Mouse (Mus musculus) limb, embryonic 13.5 days (tissue): Measurements from ENCODE around the gene Arl3. TPM values are rescaled to one million over a fixed set of nuclear protein-coding genes. Genes with fewer than 3 reads are reported as not detected.
A peak's percentile ranks its signal among the peaks of the same experiment; 100 is the strongest.

Source experiments
- ATAC-seq: fragments of 200-750 bp; cut with Nextera tagmentation; 2 replicates; pipeline ENCODE4 v1.8.0; 2017; ENCODE audit warnings: low read depth, moderate number of reproducible peaks, moderate TSS enrichment; ENCODE audit not compliant: low FRiP score
- H3K27ac ChIP-seq: fragments of 300-500 bp; sonication (generic); 2 replicates; pipeline ENCODE4 v1.5.1; 2015; ENCODE audit warnings: inconsistent platforms, mild to moderate bottlenecking, moderate library complexity
- H3K27me3 ChIP-seq: fragments of 300-500 bp; sonication (generic); 2 replicates; pipeline ENCODE4 v1.6.1; 2015; ENCODE audit warnings: mild to moderate bottlenecking, inconsistent platforms
- H3K36me3 ChIP-seq: fragments of 300-500 bp; sonication (generic); 2 replicates; pipeline ENCODE4 v1.6.1; 2015; ENCODE audit warnings: inconsistent platforms, mild to moderate bottlenecking, moderate library complexity
- H3K4me1 ChIP-seq: fragments of 300-500 bp; sonication (generic); 2 replicates; pipeline ENCODE4 v1.6.1; 2015; ENCODE audit warnings: inconsistent platforms
- H3K4me2 ChIP-seq: fragments of 300-500 bp; sonication (generic); replicated peaks from 2 replicates; pipeline ENCODE4 v1.6.1; 2015; ENCODE audit warnings: inconsistent platforms, mild to moderate bottlenecking, moderate library complexity
- H3K4me3 ChIP-seq: fragments of 300-500 bp; sonication (generic); 2 replicates; pipeline ENCODE4 v1.5.1; 2015; ENCODE audit warnings: moderate library complexity, mild to moderate bottlenecking, inconsistent platforms
- H3K9ac ChIP-seq: fragments of 300-500 bp; sonication (generic); 2 replicates; pipeline ENCODE4 v1.6.1; 2015; ENCODE audit warnings: mild to moderate bottlenecking, inconsistent platforms
- H3K9me3 ChIP-seq: fragments of 300-500 bp; sonication (generic); 2 replicates; pipeline ENCODE4 v1.6.1; 2016; ENCODE audit warnings: inconsistent platforms
- WGBS: fragments of 180-500 bp; shearing (Covaris S2); methylation state at CpG from one replicate; pipeline ENCODE4 v1.1.7; 2015; 5-methylcytosine and 5-hydroxymethylcytosine counted together
- polyA plus RNA-seq: library from polyadenylated mRNA; unstranded; fragments of >200 nt; fragmentation: Nextera tagmentation; extraction: Ambion mirVana; gene quantifications from 2 replicates; pipeline ENCODE4 v1.2.1, GENCODE M21; 2015

Arl3 gene
- polyA plus RNA-seq, 1 experiment from 2014 or later = 178 TPM

- ATAC-seq = no peak
- no peak overlapping the region for H3K9ac ChIP-seq
- WGBS = 92% methylated on average over 4 of the region's 4 CpGs
- H3K36me3 ChIP-seq = peaks cover 68% of the 10 kb centered on the region
- H3K4me1 ChIP-seq = peaks cover 6% of the 10 kb centered on the region; the same call in 1 of the 2 replicates
- no peak overlapping the region for H3K27ac ChIP-seq
- H3K4me2 ChIP-seq = no peak overlapping the region
- H3K9me3 ChIP-seq = no peaks in the 10 kb centered on the region
- no peak overlapping the region for H3K4me3 ChIP-seq
- H3K27me3 ChIP-seq = no peaks in the 10 kb centered on the region
Observed at GRCm38 (mm10) chr19:46550385-46550784, 22.6 kb downstream of the Arl3 start.

- no peak overlapping the region for H3K4me2 ChIP-seq
- H3K9me3 ChIP-seq = no peaks in the 10 kb centered on the region
- WGBS = 86% methylated on average over 10 of the region's 10 CpGs
- no peak overlapping the region for H3K9ac ChIP-seq
- H3K36me3 ChIP-seq = peaks cover 63% of the 10 kb centered on the region
- ATAC-seq = no peak
- H3K27ac ChIP-seq = no peak overlapping the region; the same call in 1 of the 2 replicates
- no peaks in the 10 kb centered on the region for H3K27me3 ChIP-seq
- no peak overlapping the region for H3K4me3 ChIP-seq
- H3K4me1 ChIP-seq = no peaks in the 10 kb centered on the region
Observed at GRCm38 (mm10) chr19:46548110-46548509, 24.9 kb downstream of the Arl3 start.

- 85% methylated on average over 6 of the region's 6 CpGs for WGBS
Observed at GRCm38 (mm10) chr19:46547565-46547964, 25.4 kb downstream of the Arl3 start.

GRCm38 (mm10) chr19:46542750-46543149, 30.2 kb downstream of the Arl3 start:
- no peak overlapping the region for H3K4me2 ChIP-seq
- no peak for ATAC-seq
- no peak overlapping the region for H3K27ac ChIP-seq
- no peak overlapping the region for H3K4me3 ChIP-seq
- H3K27me3 ChIP-seq = no peaks in the 10 kb centered on the region
- H3K4me1 ChIP-seq = no peaks in the 10 kb centered on the region
- no peak overlapping the region for H3K9ac ChIP-seq
- no peaks in the 10 kb centered on the region for H3K9me3 ChIP-seq
- 91% methylated on average over 8 of the region's 8 CpGs for WGBS
- peaks cover 62% of the 10 kb centered on the region for H3K36me3 ChIP-seq

More at GRCm38 (mm10) chr19:46547565-46547964, 25.4 kb downstream of the Arl3 start:
- Histone ChIP-seq H3K4me1 (no peaks in the 10 kb centered on the region), H3K4me2 (no peak overlapping the region), H3K9ac (no peak overlapping the region), H3K9me3 (no peaks in the 10 kb centered on the region), H3K27ac (no peak overlapping the region), H3K4me3 (no peak overlapping the region), H3K36me3 (peaks cover 69% of the 10 kb centered on the region), H3K27me3 (no peaks in the 10 kb centered on the region)
- no peak for ATAC-seq

- peaks cover 58% of the 10 kb centered on the region for H3K36me3 ChIP-seq
- no peak overlapping the region for H3K9ac ChIP-seq
- WGBS = 86% methylated on average over 6 of the region's 6 CpGs
Observed at GRCm38 (mm10) chr19:46538213-46538612, 34.8 kb downstream of the Arl3 start.

GRCm38 (mm10) chr19:46537357-46537756, 35.6 kb downstream of the Arl3 start:
- Histone ChIP-seq H3K27ac (no peak overlapping the region), H3K4me2 (no peak overlapping the region), H3K9me3 (no peaks in the 10 kb centered on the region), H3K9ac (no peak overlapping the region), H3K4me1 (peaks cover 15% of the 10 kb centered on the region), H3K4me3 (no peak overlapping the region), H3K27me3 (no peaks in the 10 kb centered on the region), H3K36me3 (peaks cover 50% of the 10 kb centered on the region)
- WGBS = 91% methylated on average over 9 of the region's 9 CpGs
- ATAC-seq = no peak

More at GRCm38 (mm10) chr19:46538213-46538612, 34.8 kb downstream of the Arl3 start:
- H3K9me3 ChIP-seq = no peaks in the 10 kb centered on the region
- H3K27ac ChIP-seq = no peak overlapping the region
- H3K4me2 ChIP-seq = no peak overlapping the region
- H3K4me1 ChIP-seq = peaks cover 7% of the 10 kb centered on the region
- no peaks in the 10 kb centered on the region for H3K27me3 ChIP-seq
- H3K4me3 ChIP-seq = no peak overlapping the region
- ATAC-seq = no peak

- Histone ChIP-seq H3K4me1 (peaks cover 43% of the 10 kb centered on the region), H3K9me3 (no peaks in the 10 kb centered on the region), H3K27ac (no peak overlapping the region), H3K36me3 (peaks cover 25% of the 10 kb centered on the region), H3K27me3 (no peaks in the 10 kb centered on the region), H3K4me2 (no peak overlapping the region), H3K9ac (no peak overlapping the region), H3K4me3 (no peak overlapping the region)
- 51% methylated on average over 6 of the region's 6 CpGs for WGBS
- no peak for ATAC-seq
Observed at GRCm38 (mm10) chr19:46534542-46535098, 38.4 kb downstream of the Arl3 start.

- ATAC-seq = no peak
- 61% methylated on average over 5 of the region's 5 CpGs for WGBS
- H3K9ac ChIP-seq = no peak overlapping the region
Observed at GRCm38 (mm10) chr19:46533525-46533924, 39.5 kb downstream of the Arl3 start.

GRCm38 (mm10) chr19:46533066-46533465, 39.9 kb downstream of the Arl3 start:
- WGBS = 67% methylated on average over 4 of the region's 4 CpGs
- no peak for ATAC-seq
- no peak overlapping the region for H3K9ac ChIP-seq
- H3K27ac ChIP-seq = no peak overlapping the region
- H3K9me3 ChIP-seq = no peaks in the 10 kb centered on the region
- no peak overlapping the region for H3K4me3 ChIP-seq
- peaks cover 58% of the 10 kb centered on the region for H3K4me1 ChIP-seq
- no peaks in the 10 kb centered on the region for H3K27me3 ChIP-seq
- no peak overlapping the region for H3K4me2 ChIP-seq
- peaks cover 21% of the 10 kb centered on the region for H3K36me3 ChIP-seq

More at GRCm38 (mm10) chr19:46533525-46533924, 39.5 kb downstream of the Arl3 start:
- H3K4me3 ChIP-seq = no peak overlapping the region
- H3K36me3 ChIP-seq = peaks cover 21% of the 10 kb centered on the region
- no peak overlapping the region for H3K27ac ChIP-seq
- H3K4me1 ChIP-seq = peaks cover 54% of the 10 kb centered on the region
- no peaks in the 10 kb centered on the region for H3K27me3 ChIP-seq
- H3K9me3 ChIP-seq = no peaks in the 10 kb centered on the region
- no peak overlapping the region for H3K4me2 ChIP-seq

GRCm38 (mm10) chr19:46532031-46532688, 40.8 kb downstream of the Arl3 start:
- no peaks in the 10 kb centered on the region for H3K27me3 ChIP-seq
- H3K9ac ChIP-seq = no peak overlapping the region
- WGBS = 12% methylated on average over 10 of the region's 10 CpGs
- H3K27ac ChIP-seq = peak overlapping the region; percentile 39; the same call in 1 of the 2 replicates
- no peak overlapping the region for H3K4me3 ChIP-seq
- H3K4me2 ChIP-seq = no peak overlapping the region
- H3K4me1 ChIP-seq = peaks cover 66% of the 10 kb centered on the region
- H3K9me3 ChIP-seq = no peaks in the 10 kb centered on the region
- no peak for ATAC-seq
- H3K36me3 ChIP-seq = peaks cover 21% of the 10 kb centered on the region

GRCm38 (mm10) chr19:46531071-46532030, 41.6 kb downstream of the Arl3 start:
- 10% methylated on average over 16 of the region's 16 CpGs for WGBS
- Histone ChIP-seq H3K27me3 (no peaks in the 10 kb centered on the region), H3K4me1 (peaks cover 72% of the 10 kb centered on the region), H3K4me2 (peak overlapping the region; percentile 64), H3K27ac (peak overlapping the region; percentile 73; the same call in 1 of the 2 replicates), H3K4me3 (no peak overlapping the region), H3K36me3 (peaks cover 16% of the 10 kb centered on the region), H3K9me3 (no peaks in the 10 kb centered on the region), H3K9ac (0 out of 2 replicates have a peak overlapping the region, but pooled peaks have one; percentile 43)
- ATAC-seq = peak; percentile 33; the same call in 1 of the 2 replicates
